In the genomic region with DNA sequence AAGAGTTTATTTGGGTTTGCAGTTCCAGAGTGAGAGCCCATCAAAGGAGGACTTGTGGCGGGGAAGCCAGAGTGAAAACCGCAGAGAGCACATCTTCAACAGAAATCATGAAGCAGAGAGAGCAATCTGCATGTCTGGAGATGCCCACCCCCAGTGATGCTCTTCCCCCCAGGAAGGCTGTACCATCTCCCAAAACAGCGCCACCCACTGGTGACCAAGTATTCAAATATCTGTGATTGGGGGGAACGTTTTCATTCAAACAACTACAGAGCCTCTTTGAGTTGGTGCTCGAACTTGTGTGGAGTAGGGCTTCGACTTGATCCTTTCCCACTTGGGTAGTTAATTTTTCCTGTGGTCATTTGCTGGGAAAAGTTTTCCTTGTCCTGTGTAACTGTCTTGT, we compare ENCODE assay signal across 21 mouse cellular contexts. TPM values are rescaled to one million over a fixed set of nuclear protein-coding genes. Genes with fewer than 3 reads are reported as not detected.
DNase-seq lines count a peak whose midpoint lies in the region; ATAC-seq and TF ChIP-seq lines count a peak whose summit lies in the region.
"Had no signal": no experiment of that assay in that cellular context is flagged by ENCODE, and none has a peak within 500 bp of the region (broad histone marks: within the 10 kb centered on the region; RNA-seq: fewer than 3 reads in every experiment).

No protein-coding gene starts in this region.

- H3K4me1 ChIP-seq in forebrain, postnatal 0 days (ENCODE audit: insufficient read depth) = 0 out of 2 replicates have a peak, but pooled peaks cover 5% of the 10 kb centered on the region
- H3K4me1 ChIP-seq in forebrain, embryonic 12.5 days = peaks cover 16% of the 10 kb centered on the region
- no peaks in the 10 kb centered on the region for H3K4me1 ChIP-seq in liver, postnatal 0 days (ENCODE audit: insufficient read depth)
- peaks cover 4% of the 10 kb centered on the region; the same call in 1 of the 2 replicates for H3K4me1 ChIP-seq in liver, embryonic 12.5 days

- peaks cover 14% of the 10 kb centered on the region for H3K27me3 ChIP-seq in forebrain, postnatal 0 days (ENCODE audit: insufficient read depth, low read length)
- H3K27me3 ChIP-seq in forebrain, embryonic 12.5 days = peaks cover 50% of the 10 kb centered on the region
- H3K27me3 ChIP-seq in liver, postnatal 0 days (ENCODE audit: insufficient read depth, low read length) = peaks cover 31% of the 10 kb centered on the region
- peaks cover 65% of the 10 kb centered on the region for H3K27me3 ChIP-seq in liver, embryonic 12.5 days (replicated peaks)

- no peaks in the 10 kb centered on the region for H3K9me3 ChIP-seq in forebrain, postnatal 0 days (ENCODE audit: low read length)
- H3K9me3 ChIP-seq in forebrain, embryonic 12.5 days = no peaks in the 10 kb centered on the region
- H3K9me3 ChIP-seq in liver, postnatal 0 days (ENCODE audit: low read length) = no peaks in the 10 kb centered on the region
- no peaks in the 10 kb centered on the region for H3K9me3 ChIP-seq in liver, embryonic 12.5 days (replicated peaks)
- H3K9me3 ChIP-seq: embryonic facial prominence, embryonic 15.5 days; heart, embryonic 13.5 days; midbrain, embryonic 12.5 days had no signal

- H3K4me3 ChIP-seq in forebrain, postnatal 0 days (ENCODE audit: low read depth, low read length) = no peak overlapping the region
- H3K4me3 ChIP-seq in forebrain, embryonic 12.5 days (replicated peaks) = no peak overlapping the region
- H3K4me3 ChIP-seq in liver, postnatal 0 days (ENCODE audit: low read depth, low read length) = no peak overlapping the region
- no peak overlapping the region for H3K4me3 ChIP-seq in liver, embryonic 12.5 days
- H3K4me3 ChIP-seq: embryonic facial prominence, embryonic 15.5 days; heart, embryonic 13.5 days; midbrain, embryonic 12.5 days had no signal

- peak; percentile 36; the same call in 1 of the 2 replicates for TF ChIP-seq CTCF in forebrain, postnatal 0 days (IDR thresholded peaks at IDR 0.05; ENCODE audit: low read depth)
- TF ChIP-seq CTCF in liver, postnatal 0 days (IDR thresholded peaks at IDR 0.05; ENCODE audit: low read depth) = peak; percentile 29

- TF ChIP-seq EP300 in liver, postnatal 0 days (IDR thresholded peaks at IDR 0.05; ENCODE audit: low read depth) = no peak

- H3K9ac ChIP-seq in forebrain, postnatal 0 days = no peak overlapping the region
- no peak overlapping the region for H3K9ac ChIP-seq in forebrain, embryonic 12.5 days
- H3K9ac ChIP-seq in liver, postnatal 0 days (replicated peaks) = no peak overlapping the region
- no peak overlapping the region for H3K9ac ChIP-seq in liver, embryonic 12.5 days
- H3K9ac ChIP-seq: embryonic facial prominence, embryonic 15.5 days; heart, embryonic 13.5 days; midbrain, embryonic 12.5 days had no signal

- no peak overlapping the region for H3K4me2 ChIP-seq in forebrain, postnatal 0 days (ENCODE audit: low read depth)
- H3K4me2 ChIP-seq in forebrain, embryonic 12.5 days = no peak overlapping the region
- H3K4me2 ChIP-seq in liver, postnatal 0 days (ENCODE audit: low read depth, low read length) = no peak overlapping the region
- no peak overlapping the region for H3K4me2 ChIP-seq in liver, embryonic 12.5 days
- H3K4me2 ChIP-seq: embryonic facial prominence, embryonic 15.5 days; heart, embryonic 13.5 days; midbrain, embryonic 12.5 days had no signal

- H3K36me3 ChIP-seq in forebrain, postnatal 0 days (ENCODE audit: insufficient read depth) = no peaks in the 10 kb centered on the region
- no peaks in the 10 kb centered on the region for H3K36me3 ChIP-seq in forebrain, embryonic 12.5 days (replicated peaks)
- H3K36me3 ChIP-seq in liver, postnatal 0 days (replicated peaks; ENCODE audit: insufficient read depth, low read length) = no peaks in the 10 kb centered on the region
- H3K36me3 ChIP-seq in liver, embryonic 12.5 days = no peaks in the 10 kb centered on the region
- H3K36me3 ChIP-seq: embryonic facial prominence, embryonic 15.5 days; heart, embryonic 13.5 days; midbrain, embryonic 12.5 days had no signal

- ATAC-seq in forebrain, postnatal 0 days = no peak
- ATAC-seq in forebrain, embryonic 12.5 days (ENCODE audit: low FRiP score) = no peak
- ATAC-seq in liver, postnatal 0 days = no peak
- ATAC-seq in liver, embryonic 12.5 days = no peak
- ATAC-seq: forebrain, embryonic 16.5 days had no signal

- H3K27ac ChIP-seq in forebrain, postnatal 0 days (ENCODE audit: low read depth, low read length) = no peak overlapping the region
- H3K27ac ChIP-seq in forebrain, embryonic 12.5 days = no peak overlapping the region
- H3K27ac ChIP-seq in liver, postnatal 0 days (ENCODE audit: low read depth) = no peak overlapping the region
- no peak overlapping the region for H3K27ac ChIP-seq in liver, embryonic 12.5 days
- H3K27ac ChIP-seq: embryonic facial prominence, embryonic 15.5 days; heart, embryonic 13.5 days; midbrain, embryonic 12.5 days had no signal

- no peak for DNase-seq in forebrain, postnatal 0 days
- no peak for DNase-seq in liver, postnatal 0 days
- peak; percentile 21 for DNase-seq in thymus, postnatal 14 days
- DNase-seq in thymus, adult 18-20 months = no peak
- no peak for DNase-seq in embryo, embryonic 10.5 days (ENCODE audit: low spot score)
- DNase-seq in frontal cortex, adult 2 months (ENCODE audit: extremely low spot score in 1 of 2, low spot score in 1 of 2) = no peak
- DNase-seq: cerebellum, adult 2 months; gastrocnemius, postnatal 25 days; kidney, adult 18-20 months; lung, postnatal 36 days had no signal

- 81% methylated on average over 6 of the region's 6 CpGs for WGBS in forebrain, postnatal 0 days
- WGBS in forebrain, embryonic 12.5 days = 76% methylated on average over 6 of the region's 6 CpGs
- WGBS in liver, postnatal 0 days (ENCODE audit: insufficient replicate concordance) = 70% methylated on average over 6 of the region's 6 CpGs
- WGBS in liver, embryonic 12.5 days (ENCODE audit: insufficient replicate concordance) = 68% methylated on average over 6 of the region's 6 CpGs

RNA-seq across cellular contexts. Expression of gene Cwh43, which starts 1.1 kb away (rescaled TPM):
- 0.14 and 1.5 TPM in 2 replicates for total RNA-seq in forebrain, postnatal 0 days (2014; rRNA removed)
- 0.51 and 0.65 TPM in 2 replicates for polyA plus RNA-seq in forebrain, postnatal 0 days (2015; fragmentation: Nextera tagmentation; extraction: Ambion mirVana)
- 0.08 TPM in 2 replicates for polyA plus RNA-seq in forebrain, embryonic 12.5 days (2016; fragmentation: Nextera tagmentation; extraction: Ambion mirVana)
- polyA plus RNA-seq in liver, postnatal 0 days (2015; fragmentation: Nextera tagmentation; extraction: Ambion mirVana) = not detected in 2 replicates
- polyA plus RNA-seq in liver, embryonic 12.5 days (2016; fragmentation: Nextera tagmentation; extraction: Ambion mirVana) = not detected in 2 replicates
- polyA plus RNA-seq in frontal cortex, adult 2 months (2012; rRNA removed) = 3.0 and 4.9 TPM in 2 replicates
- total RNA-seq: adrenal gland, adult 18-20 months; gastrocnemius, postnatal 25 days; liver, adult 2 months had no signal
- polyA plus RNA-seq: forebrain, embryonic 16.5 days; heart, embryonic 13.5 days; hindbrain, embryonic 11.5 days; liver, adult 2 months; neural tube, embryonic 11.5 days; spleen, adult 2 months had no signal
